Mouse (Mus musculus) left cerebral cortex, adult 8-10 months (tissue): ENCODE data around the gene Ankrd13c. TPM values are rescaled to one million over a fixed set of nuclear protein-coding genes. Genes with fewer than 3 reads are reported as not detected.
A peak's percentile ranks its signal among the peaks of the same experiment; 100 is the strongest.

Source experiments
- DNase-seq, 2 experiments: peaks; one replicate each; pipeline ENCODE4 v3.0.0; 2022; ENCODE audit warnings: low spot score in 2 of 2
- total RNA-seq, 4 experiments: library from RNA; stranded (reverse); gene quantifications; 2 replicates each; pipeline ENCODE4 v1.2.4; 2022

The Ankrd13c gene
- total RNA-seq, 4 experiments from 2014 or later = 79.1 to 86.6 (median 84.7) TPM

GRCm38 (mm10) chr3:157952716-157953115 lies 5.7 kb downstream of the Ankrd13c start:
- DNase-seq = no peak

- DNase-seq = no peak
These were observed 8.4 kb downstream of the Ankrd13c start for GRCm38 (mm10) chr3:157955466-157955865.

- no peak for DNase-seq
These were observed 9.2 kb downstream of the Ankrd13c start for GRCm38 (mm10) chr3:157956201-157956600.

GRCm38 (mm10) chr3:157957320-157957719 lies 10.3 kb downstream of the Ankrd13c start:
- no peak for DNase-seq

GRCm38 (mm10) chr3:157971151-157971550 lies 24.1 kb downstream of the Ankrd13c start:
- no peak for DNase-seq

- DNase-seq = no peak
These were observed 26.2 kb downstream of the Ankrd13c start for GRCm38 (mm10) chr3:157973236-157973635.

- no peak for DNase-seq
These were observed 32.6 kb downstream of the Ankrd13c start for GRCm38 (mm10) chr3:157979619-157980018.

GRCm38 (mm10) chr3:157993322-157993721 lies 46.3 kb downstream of the Ankrd13c start:
- no peak for DNase-seq

GRCm38 (mm10) chr3:157995726-157996125 lies 48.7 kb downstream of the Ankrd13c start:
- DNase-seq = no peak

GRCm38 (mm10) chr3:157998742-157999369 lies 51.8 kb downstream of the Ankrd13c start:
- DNase-seq = no peak

GRCm38 (mm10) chr3:158008647-158009046 lies 61.6 kb downstream of the Ankrd13c start:
- no peak for DNase-seq

- peak in 1 of 2 experiments; percentile 19 for DNase-seq
These were observed 62.8 kb downstream of the Ankrd13c start for GRCm38 (mm10) chr3:158009762-158010320.

- peak; percentile 77 to 83 for DNase-seq
These were observed 84.4 kb downstream of the Ankrd13c start for GRCm38 (mm10) chr3:158031371-158031925.

- DNase-seq = no peak
These were observed 85.1 kb downstream of the Ankrd13c start for GRCm38 (mm10) chr3:158032106-158032505.

GRCm38 (mm10) chr3:158035866-158036265 lies 88.8 kb downstream of the Ankrd13c start:
- no peak for DNase-seq

GRCm38 (mm10) chr3:158036329-158036988 lies 89.4 kb downstream of the Ankrd13c start, which contains the start of the genes Srsf11 and Lrrc40:
Gene Srsf11, minus strand, starts transcription at chr3:158036639.
Gene Lrrc40, plus strand, starts transcription at chr3:158036662.
- DNase-seq = peak; percentile 86 to 94

GRCm38 (mm10) chr3:158038106-158038505 lies 91.1 kb downstream of the Ankrd13c start:
- no peak for DNase-seq

- no peak for DNase-seq
These were observed 93.7 kb downstream of the Ankrd13c start for GRCm38 (mm10) chr3:158040755-158041154.

- DNase-seq = no peak
These were observed 102.5 kb downstream of the Ankrd13c start for GRCm38 (mm10) chr3:158049508-158049907.
